Mouse (Mus musculus) neural tube, embryonic 14.5 days (tissue): Measurements from ENCODE around the gene Sept6. TPM values are rescaled to one million over a fixed set of nuclear protein-coding genes. Genes with fewer than 3 reads are reported as not detected.

Experiments used
- ATAC-seq: fragments of 200-750 bp; cut with Nextera tagmentation; 2 replicates; pipeline ENCODE4 v1.8.0; 2017; ENCODE audit warnings: low read depth, mild to moderate bottlenecking, moderate TSS enrichment, moderate library complexity
- H3K27ac ChIP-seq: fragments of 300-500 bp; sonication (generic); 2 replicates; pipeline ENCODE4 v1.5.1; 2014; ENCODE audit warnings: low read depth, mild to moderate bottlenecking, control low read depth, low read length, moderate library complexity, mixed read lengths
- H3K27me3 ChIP-seq: fragments of 300-500 bp; sonication (generic); 2 replicates; pipeline ENCODE4 v1.6.1; 2014; ENCODE audit warnings: low read length; ENCODE audit not compliant: control insufficient read depth, insufficient read depth
- H3K36me3 ChIP-seq: fragments of 300-500 bp; sonication (generic); 2 replicates; pipeline ENCODE4 v1.6.1; 2014; ENCODE audit warnings: low read length, mixed read lengths; ENCODE audit not compliant: control insufficient read depth, insufficient read depth
- H3K4me1 ChIP-seq: fragments of 300-500 bp; sonication (generic); 2 replicates; pipeline ENCODE4 v1.6.1; 2014; ENCODE audit warnings: low read length; ENCODE audit not compliant: control insufficient read depth, insufficient read depth
- H3K4me2 ChIP-seq: fragments of 300-500 bp; sonication (generic); 2 replicates; pipeline ENCODE4 v1.6.1; 2014; ENCODE audit warnings: mild to moderate bottlenecking, low read depth, low read length, control low read depth
- H3K4me3 ChIP-seq: fragments of 300-500 bp; sonication (generic); 2 replicates; pipeline ENCODE4 v1.5.1; 2014; ENCODE audit warnings: low read depth, low read length, control low read depth, mixed read lengths
- H3K9ac ChIP-seq: fragments of 300-500 bp; sonication (generic); replicated peaks from 2 replicates; pipeline ENCODE4 v1.6.1; 2014; ENCODE audit warnings: low read depth, mild to moderate bottlenecking, control low read depth, low read length, mixed read lengths
- H3K9me3 ChIP-seq: fragments of 300-500 bp; sonication (generic); 2 replicates; pipeline ENCODE4 v1.6.1; 2016; ENCODE audit warnings: low read length; ENCODE audit not compliant: control insufficient read depth
- WGBS: fragments of 180-500 bp; shearing (Covaris S2); extraction: QIAGEN DNeasy Blood & Tissue Kit; methylation state at CpG from one replicate; pipeline ENCODE4 v1.1.7; 2014; 5-methylcytosine and 5-hydroxymethylcytosine counted together
- polyA plus RNA-seq: library from polyadenylated mRNA; unstranded; fragments of >200 nt; fragmentation: Nextera tagmentation; extraction: Ambion mirVana; gene quantifications from 2 replicates; pipeline ENCODE4 v1.2.1, GENCODE M21; 2014

Gene Sept6
- polyA plus RNA-seq, 1 experiment from 2014 or later: 79.6 TPM

DNA sequence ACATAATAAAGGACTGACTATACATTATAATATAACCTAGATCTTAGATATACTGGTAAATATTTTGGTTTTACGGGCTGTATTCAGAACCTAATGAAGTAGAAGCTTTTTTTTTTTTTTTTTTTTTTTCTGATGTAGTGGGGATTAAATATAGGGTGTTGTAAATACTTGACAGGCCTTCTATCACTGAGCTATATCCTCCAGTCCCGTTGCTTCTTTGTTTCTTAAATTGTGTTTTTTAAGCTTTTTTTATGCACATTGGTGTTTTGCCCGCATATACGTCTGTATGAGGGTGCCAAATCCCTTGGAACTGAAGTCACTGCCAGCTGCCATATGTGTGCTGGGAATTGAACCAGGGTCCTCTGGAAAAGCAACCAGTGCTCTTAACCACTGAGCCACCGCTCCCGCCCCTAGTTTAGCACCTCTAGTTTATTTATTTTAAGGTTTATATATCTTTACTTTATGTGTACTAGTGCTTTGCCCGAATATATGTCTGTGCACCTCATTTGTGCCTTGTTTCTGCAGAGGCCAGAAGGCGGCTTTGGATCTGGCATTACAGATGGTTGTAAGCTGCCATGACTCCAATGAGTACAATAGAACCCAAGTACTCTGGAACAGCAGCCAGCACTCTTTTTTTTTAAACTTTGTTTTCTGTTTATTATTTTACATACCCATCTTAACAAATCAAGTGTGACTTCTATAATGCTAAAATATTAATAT, 126.8 kb downstream of the Sept6 start:
- Histone ChIP-seq H3K27me3 (no peaks in the 10 kb centered on the region), H3K9ac (no peak overlapping the region)
- WGBS: 57% methylated on average over 8 of the region's 8 CpGs

DNA sequence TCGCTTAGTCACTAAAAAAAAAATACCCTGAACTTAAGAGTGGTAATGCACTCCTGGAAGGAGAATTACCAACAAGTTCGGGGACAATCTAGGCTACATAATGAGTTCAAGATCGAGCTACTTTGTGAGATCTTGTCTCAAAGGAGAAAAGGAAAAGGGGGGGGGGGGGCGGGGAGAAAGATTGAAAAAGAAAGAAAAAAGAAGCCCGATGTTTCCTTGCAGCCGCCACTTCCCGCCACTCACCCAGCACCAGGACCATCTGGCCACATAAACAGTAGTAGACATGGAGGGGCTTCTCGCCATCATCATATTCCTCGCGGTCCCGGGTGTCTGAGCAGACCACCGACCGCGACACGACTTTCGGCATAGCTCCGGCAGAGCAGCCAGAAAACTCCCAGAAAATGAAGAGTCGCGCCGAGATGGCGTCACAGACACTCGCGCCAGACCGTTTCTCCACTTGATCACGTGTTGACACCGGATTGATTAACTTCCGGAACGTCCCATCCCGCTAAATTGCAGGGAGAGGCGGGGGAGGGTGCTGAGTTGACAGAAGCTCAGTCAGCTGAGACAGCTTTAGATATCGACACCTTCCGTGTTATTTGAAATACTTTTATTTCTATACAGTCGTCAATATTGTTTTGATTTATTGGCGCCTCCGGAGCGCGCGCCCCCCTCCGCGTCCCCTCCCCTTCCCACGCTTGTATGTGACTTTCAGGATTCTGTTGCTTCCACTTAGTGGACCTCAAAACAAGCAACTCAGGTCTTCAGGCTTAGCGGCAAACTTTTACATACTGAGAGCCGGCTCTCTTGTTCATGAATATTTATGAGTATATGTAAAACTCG, 127.6 kb downstream of the Sept6 start:
- ATAC-seq: peak; percentile 90
- 13% methylated on average over 38 of the region's 44 CpGs for WGBS

More for the DNA sequence above, 126.8 kb downstream of the Sept6 start:
- H3K27ac ChIP-seq: no peak overlapping the region
- H3K9me3 ChIP-seq: no peaks in the 10 kb centered on the region
- peak overlapping the region; percentile 18; the same call in 1 of the 2 replicates for H3K4me2 ChIP-seq
- 0 out of 2 replicates have a peak, but pooled peaks cover 3% of the 10 kb centered on the region for H3K4me1 ChIP-seq
- no peak for ATAC-seq
- peak overlapping the region; percentile 34 for H3K4me3 ChIP-seq
- no peaks in the 10 kb centered on the region for H3K36me3 ChIP-seq

More for the DNA sequence above, 127.6 kb downstream of the Sept6 start:
- no peaks in the 10 kb centered on the region for H3K27me3 ChIP-seq
- H3K27ac ChIP-seq: no peak overlapping the region
- 0 out of 2 replicates have a peak overlapping the region, but pooled peaks have one; percentile 21 for H3K9ac ChIP-seq
- H3K4me1 ChIP-seq: 0 out of 2 replicates have a peak, but pooled peaks cover 3% of the 10 kb centered on the region
- H3K36me3 ChIP-seq: no peaks in the 10 kb centered on the region
- H3K9me3 ChIP-seq: no peaks in the 10 kb centered on the region
- peak overlapping the region; percentile 48 for H3K4me2 ChIP-seq
- H3K4me3 ChIP-seq: peak overlapping the region; percentile 34

Other genes with a start within 250 kb of the Sept6 start
- 0.59 and 1.0 TPM in 2 replicates for gene Slc25a43, start 248.1 kb downstream of the Sept6 start, polyA plus RNA-seq
- gene Slc25a5, start 196.1 kb downstream of the Sept6 start, polyA plus RNA-seq: 544 and 575 TPM in 2 replicates
- gene Ube2a, start 117.9 kb downstream of the Sept6 start, polyA plus RNA-seq: 129 and 134 TPM in 2 replicates
- 27.5 and 29.7 TPM in 2 replicates for gene C330007P06Rik, start 117.7 kb downstream of the Sept6 start, polyA plus RNA-seq
- gene Nkrf, start 88.9 kb downstream of the Sept6 start, polyA plus RNA-seq: 21.4 and 25.6 TPM in 2 replicates
- gene Sowahd, start 57.1 kb upstream of the Sept6 start, polyA plus RNA-seq: not detected in 2 replicates
- 292 and 307 TPM in 2 replicates for gene Rpl39, start 93.6 kb upstream of the Sept6 start, polyA plus RNA-seq
- 32.4 and 33.6 TPM in 2 replicates for gene Upf3b, start 118.5 kb upstream of the Sept6 start, polyA plus RNA-seq
- 31.3 and 32.7 TPM in 2 replicates for gene Nkap, start 135.0 kb upstream of the Sept6 start, polyA plus RNA-seq
- gene Akap14, start 177.0 kb upstream of the Sept6 start, polyA plus RNA-seq: 0.29 and 0.48 TPM in 2 replicates
- 681 and 844 TPM in 2 replicates for gene Ndufa1, start 199.4 kb upstream of the Sept6 start, polyA plus RNA-seq
- 21.8 and 27.1 TPM in 2 replicates for gene Rnf113a1, start 199.5 kb upstream of the Sept6 start, polyA plus RNA-seq
- not detected in 2 replicates for gene Gm9, start 219.2 kb upstream of the Sept6 start, polyA plus RNA-seq
- not detected in 2 replicates for gene Rhox1, start 230.5 kb upstream of the Sept6 start, polyA plus RNA-seq